Mouse (Mus musculus): ENCODE measurements around the gene Arhgef17. TPM values are rescaled to one million over a fixed set of nuclear protein-coding genes. Genes with fewer than 3 reads are reported as not detected.
A peak's percentile ranks its signal among the peaks of the same experiment; 100 is the strongest.

Arhgef17 gene
- total RNA-seq, 1 experiment, result 23.2 TPM

- peaks cover 0 to 25% of the 10 kb centered on the region in 2 experiments; a peak in 1 of 4 replicates for H3K4me1 ChIP-seq (ENCODE audit: control insufficient read depth in 2 of 2, insufficient read depth in 2 of 2, low read length in 2 of 2, poor library complexity in 1 of 2)
- no peaks in the 10 kb centered on the region for H3K9me3 ChIP-seq (ENCODE audit: control insufficient read depth, insufficient read depth, low read depth, low read length)
- no peak overlapping the region for H3K9ac ChIP-seq (ENCODE audit: insufficient read depth, low read depth, low read length, poor library complexity, severe bottlenecking)
- no peaks in the 10 kb centered on the region for H3K36me3 ChIP-seq (ENCODE audit: control insufficient read depth, insufficient read depth, low read length, poor library complexity, severe bottlenecking)
- TF ChIP-seq HCFC1 (IDR thresholded peaks at IDR 0.05; ENCODE audit: borderline replicate concordance, insufficient read depth, low read length) (no peak), ZNF384 (IDR thresholded peaks at IDR 0.05; ENCODE audit: low read depth, low read length) (no peak), MAFK (IDR thresholded peaks at IDR 0.05; ENCODE audit: insufficient read depth, low read depth, low read length) (no peak), CHD2 (IDR thresholded peaks at IDR 0.05; ENCODE audit: low read depth, low read length) (no peak), ZC3H11A (IDR thresholded peaks at IDR 0.05; ENCODE audit: borderline replicate concordance, low read depth, low read length) (no peak)
- in situ Hi-C loops (cut with MboI; ENCODE audit: low sequenced_read_pairs in 2 of 2, unreplicated experiment in 2 of 2), result no loop called here
- no peak overlapping the region for H3K27ac ChIP-seq (ENCODE audit: insufficient read depth, low read depth, low read length, poor library complexity, severe bottlenecking)
- H3K4me3 ChIP-seq (ENCODE audit: insufficient read depth in 1 of 2, low read depth in 1 of 2, low read length in 2 of 2, poor library complexity in 1 of 2, severe bottlenecking in 1 of 2), result no peak overlapping the region
- no peak for DNase-seq (ENCODE audit: low read depth, low spot score)
These were observed 9.3 kb upstream of the Arhgef17 start for GRCm38 (mm10) chr7:100941169-100941568.

GRCm38 (mm10) chr7:100938106-100938505, 6.2 kb upstream of the Arhgef17 start:
- in situ Hi-C loops (cut with MboI; ENCODE audit: low sequenced_read_pairs in 2 of 2, unreplicated experiment in 2 of 2), result no loop called here
- no peak for DNase-seq (ENCODE audit: low read depth, low spot score)
- Histone ChIP-seq H3K9me3 (ENCODE audit: control insufficient read depth, insufficient read depth, low read depth, low read length) (no peaks in the 10 kb centered on the region), H3K4me3 (ENCODE audit: insufficient read depth in 1 of 2, low read depth in 1 of 2, low read length in 2 of 2, poor library complexity in 1 of 2, severe bottlenecking in 1 of 2) (peak overlapping the region; percentile 48 to 69), H3K27ac (ENCODE audit: insufficient read depth, low read depth, low read length, poor library complexity, severe bottlenecking) (no peak overlapping the region), H3K9ac (ENCODE audit: insufficient read depth, low read depth, low read length, poor library complexity, severe bottlenecking) (peak overlapping the region; percentile 7), H3K36me3 (ENCODE audit: control insufficient read depth, insufficient read depth, low read length, poor library complexity, severe bottlenecking) (no peaks in the 10 kb centered on the region), H3K4me1 (ENCODE audit: control insufficient read depth in 2 of 2, insufficient read depth in 2 of 2, low read length in 2 of 2, poor library complexity in 1 of 2) (peaks cover 1 to 16% of the 10 kb centered on the region in 2 experiments; a peak in 2 of 4 replicates)
- TF ChIP-seq MAFK (IDR thresholded peaks at IDR 0.05; ENCODE audit: insufficient read depth, low read depth, low read length) (no peak), ZNF384 (IDR thresholded peaks at IDR 0.05; ENCODE audit: low read depth, low read length) (no peak), ZC3H11A (IDR thresholded peaks at IDR 0.05; ENCODE audit: borderline replicate concordance, low read depth, low read length) (no peak)

GRCm38 (mm10) chr7:100937481-100937880, 5.6 kb upstream of the Arhgef17 start:
- no peak overlapping the region for H3K27ac ChIP-seq (ENCODE audit: insufficient read depth, low read depth, low read length, poor library complexity, severe bottlenecking)
- TF ChIP-seq ZC3H11A (IDR thresholded peaks at IDR 0.05; ENCODE audit: borderline replicate concordance, low read depth, low read length) (no peak), MAFK (IDR thresholded peaks at IDR 0.05; ENCODE audit: insufficient read depth, low read depth, low read length) (no peak), ZNF384 (IDR thresholded peaks at IDR 0.05; ENCODE audit: low read depth, low read length) (no peak), HCFC1 (IDR thresholded peaks at IDR 0.05; ENCODE audit: borderline replicate concordance, insufficient read depth, low read length) (no peak), CHD2 (IDR thresholded peaks at IDR 0.05; ENCODE audit: low read depth, low read length) (no peak)
- in situ Hi-C loops (cut with MboI; ENCODE audit: low sequenced_read_pairs in 2 of 2, unreplicated experiment in 2 of 2), result no loop called here

GRCm38 (mm10) chr7:100933520-100933919, 1.6 kb upstream of the Arhgef17 start:
- no peak overlapping the region for H3K4me3 ChIP-seq (ENCODE audit: insufficient read depth in 1 of 2, low read depth in 1 of 2, low read length in 2 of 2, poor library complexity in 1 of 2, severe bottlenecking in 1 of 2)
- no peak overlapping the region for H3K27ac ChIP-seq (ENCODE audit: insufficient read depth, low read depth, low read length, poor library complexity, severe bottlenecking)
- no peak for DNase-seq (ENCODE audit: low read depth, low spot score)
- in situ Hi-C loops (cut with MboI; ENCODE audit: low sequenced_read_pairs in 2 of 2, unreplicated experiment in 2 of 2), result no loop called here
- peaks cover 5 to 18% of the 10 kb centered on the region in 2 experiments; a peak in 3 of 4 replicates for H3K4me1 ChIP-seq (ENCODE audit: control insufficient read depth in 2 of 2, insufficient read depth in 2 of 2, low read length in 2 of 2, poor library complexity in 1 of 2)
- no peak overlapping the region for H3K9ac ChIP-seq (ENCODE audit: insufficient read depth, low read depth, low read length, poor library complexity, severe bottlenecking)
- peaks cover 17% of the 10 kb centered on the region; the same call in 1 of the 2 replicates for H3K36me3 ChIP-seq (ENCODE audit: control insufficient read depth, insufficient read depth, low read length, poor library complexity, severe bottlenecking)
- no peaks in the 10 kb centered on the region for H3K9me3 ChIP-seq (ENCODE audit: control insufficient read depth, insufficient read depth, low read depth, low read length)
- no peak for TF ChIP-seq ZNF384 (IDR thresholded peaks at IDR 0.05; ENCODE audit: low read depth, low read length)
- no peak for TF ChIP-seq HCFC1 (IDR thresholded peaks at IDR 0.05; ENCODE audit: borderline replicate concordance, insufficient read depth, low read length)
- TF ChIP-seq MAFK (IDR thresholded peaks at IDR 0.05; ENCODE audit: insufficient read depth, low read depth, low read length), result no peak
- TF ChIP-seq CHD2 (IDR thresholded peaks at IDR 0.05; ENCODE audit: low read depth, low read length), result no peak
- TF ChIP-seq ZC3H11A (IDR thresholded peaks at IDR 0.05; ENCODE audit: borderline replicate concordance, low read depth, low read length), result no peak

More at GRCm38 (mm10) chr7:100937481-100937880, 5.6 kb upstream of the Arhgef17 start:
- DNase-seq (ENCODE audit: low read depth, low spot score), result no peak
- no peak overlapping the region for H3K4me3 ChIP-seq (ENCODE audit: insufficient read depth in 1 of 2, low read depth in 1 of 2, low read length in 2 of 2, poor library complexity in 1 of 2, severe bottlenecking in 1 of 2)
- H3K36me3 ChIP-seq (ENCODE audit: control insufficient read depth, insufficient read depth, low read length, poor library complexity, severe bottlenecking), result no peaks in the 10 kb centered on the region
- no peak overlapping the region for H3K9ac ChIP-seq (ENCODE audit: insufficient read depth, low read depth, low read length, poor library complexity, severe bottlenecking)
- H3K9me3 ChIP-seq (ENCODE audit: control insufficient read depth, insufficient read depth, low read depth, low read length), result no peaks in the 10 kb centered on the region
- peaks cover 2 to 10% of the 10 kb centered on the region in 2 experiments; a peak in 2 of 4 replicates for H3K4me1 ChIP-seq (ENCODE audit: control insufficient read depth in 2 of 2, insufficient read depth in 2 of 2, low read length in 2 of 2, poor library complexity in 1 of 2)
